Mouse (Mus musculus) stomach, embryonic 16.5 days (tissue): ENCODE measurements around the gene Crb1. TPM values are rescaled to one million over a fixed set of nuclear protein-coding genes. Genes with fewer than 3 reads are reported as not detected.

Source experiments
- ATAC-seq: fragments of 200-750 bp; cut with Nextera tagmentation; 2 replicates; pipeline ENCODE4 v1.8.0; 2017; ENCODE audit warnings: moderate number of reproducible peaks, moderate TSS enrichment; ENCODE audit not compliant: insufficient read depth, low FRiP score
- H3K27ac ChIP-seq: fragments of 300-500 bp; sonication (generic); 2 replicates; pipeline ENCODE4 v1.5.1; 2014; ENCODE audit warnings: low read length
- H3K27me3 ChIP-seq: fragments of 300-500 bp; sonication (generic); 2 replicates; pipeline ENCODE4 v1.6.1; 2014; ENCODE audit warnings: low read length, control low read depth, mixed read lengths; ENCODE audit not compliant: control insufficient read depth, insufficient read depth
- H3K36me3 ChIP-seq: fragments of 300-500 bp; sonication (generic); 2 replicates; pipeline ENCODE4 v1.6.1; 2014; ENCODE audit warnings: low read length; ENCODE audit not compliant: control insufficient read depth, insufficient read depth
- H3K4me1 ChIP-seq: fragments of 300-500 bp; sonication (generic); 2 replicates; pipeline ENCODE4 v1.6.1; 2014; ENCODE audit warnings: low read length, control low read depth, mixed read lengths; ENCODE audit not compliant: control insufficient read depth, insufficient read depth
- H3K4me2 ChIP-seq: fragments of 300-500 bp; sonication (generic); 2 replicates; pipeline ENCODE4 v1.6.1; 2014; ENCODE audit warnings: low read depth, low read length, mixed read lengths
- H3K4me3 ChIP-seq: fragments of 300-500 bp; sonication (generic); replicated peaks from 2 replicates; pipeline ENCODE4 v1.5.1; 2014; ENCODE audit warnings: mild to moderate bottlenecking, low read length
- H3K9ac ChIP-seq: fragments of 300-500 bp; sonication (generic); 2 replicates; pipeline ENCODE4 v1.6.1; 2014; ENCODE audit warnings: low read length
- H3K9me3 ChIP-seq: fragments of 300-500 bp; sonication (generic); replicated peaks from 2 replicates; pipeline ENCODE4 v1.6.1; 2016; ENCODE audit warnings: low read length, control low read depth; ENCODE audit not compliant: control insufficient read depth
- WGBS: fragments of 180-500 bp; shearing (Covaris S2); extraction: QIAGEN DNeasy Blood & Tissue Kit; methylation state at CpG from one replicate; pipeline ENCODE4 v1.1.7; 2014; 5-methylcytosine and 5-hydroxymethylcytosine counted together
- polyA plus RNA-seq: library from polyadenylated mRNA; unstranded; fragments of >200 nt; fragmentation: Nextera tagmentation; extraction: Ambion mirVana; gene quantifications from 2 replicates; pipeline ENCODE4 v1.2.1, GENCODE M21; 2015

Crb1 gene
- polyA plus RNA-seq, 1 experiment from 2014 or later: 0.09 TPM

GRCm38 (mm10) chr1:139346030-139346601 is 30.8 kb downstream of the Crb1 start:
- WGBS: 78% methylated on average over 6 of the region's 6 CpGs
- Histone ChIP-seq H3K4me3 (no peak overlapping the region), H3K9ac (no peak overlapping the region), H3K27me3 (no peaks in the 10 kb centered on the region), H3K4me1 (no peaks in the 10 kb centered on the region), H3K36me3 (no peaks in the 10 kb centered on the region), H3K4me2 (no peak overlapping the region), H3K27ac (no peak overlapping the region), H3K9me3 (no peaks in the 10 kb centered on the region)
- ATAC-seq: no peak

- Histone ChIP-seq H3K36me3 (no peaks in the 10 kb centered on the region), H3K4me2 (no peak overlapping the region), H3K4me1 (no peaks in the 10 kb centered on the region), H3K9me3 (no peaks in the 10 kb centered on the region), H3K4me3 (no peak overlapping the region), H3K27me3 (no peaks in the 10 kb centered on the region), H3K27ac (no peak overlapping the region), H3K9ac (no peak overlapping the region)
- no peak for ATAC-seq
- 0% methylated on average over 1 of the region's 2 CpGs for WGBS
Observed at GRCm38 (mm10) chr1:139340178-139340859, 36.6 kb downstream of the Crb1 start.

GRCm38 (mm10) chr1:139336997-139337396 is 39.9 kb downstream of the Crb1 start:
- WGBS: 66% methylated on average over 2 of the region's 2 CpGs
- Histone ChIP-seq H3K36me3 (no peaks in the 10 kb centered on the region), H3K4me2 (no peak overlapping the region), H3K27me3 (no peaks in the 10 kb centered on the region), H3K4me3 (no peak overlapping the region), H3K9ac (no peak overlapping the region), H3K27ac (no peak overlapping the region), H3K4me1 (no peaks in the 10 kb centered on the region), H3K9me3 (no peaks in the 10 kb centered on the region)
- no peak for ATAC-seq

GRCm38 (mm10) chr1:139328811-139329210 is 48.1 kb downstream of the Crb1 start:
- Histone ChIP-seq H3K4me3 (no peak overlapping the region), H3K36me3 (no peaks in the 10 kb centered on the region), H3K27ac (no peak overlapping the region), H3K27me3 (no peaks in the 10 kb centered on the region), H3K9ac (no peak overlapping the region), H3K4me2 (no peak overlapping the region), H3K4me1 (no peaks in the 10 kb centered on the region), H3K9me3 (no peaks in the 10 kb centered on the region)
- ATAC-seq: no peak
- 81% methylated on average over 1 of the region's 1 CpGs for WGBS

- H3K4me1 ChIP-seq: no peaks in the 10 kb centered on the region
- H3K27me3 ChIP-seq: no peaks in the 10 kb centered on the region
- no peak for ATAC-seq
Observed at GRCm38 (mm10) chr1:139328286-139328685, 48.6 kb downstream of the Crb1 start.

GRCm38 (mm10) chr1:139325378-139325777 is 51.5 kb downstream of the Crb1 start:
- H3K27me3 ChIP-seq: no peaks in the 10 kb centered on the region
- no peak overlapping the region for H3K9ac ChIP-seq
- ATAC-seq: no peak
- no peak overlapping the region for H3K4me3 ChIP-seq
- H3K27ac ChIP-seq: no peak overlapping the region
- H3K9me3 ChIP-seq: no peaks in the 10 kb centered on the region
- H3K4me2 ChIP-seq: no peak overlapping the region
- H3K36me3 ChIP-seq: no peaks in the 10 kb centered on the region
- no peaks in the 10 kb centered on the region for H3K4me1 ChIP-seq
- 69% methylated on average over 2 of the region's 2 CpGs for WGBS

More at GRCm38 (mm10) chr1:139328286-139328685, 48.6 kb downstream of the Crb1 start:
- H3K36me3 ChIP-seq: no peaks in the 10 kb centered on the region
- H3K4me3 ChIP-seq: no peak overlapping the region
- H3K9me3 ChIP-seq: no peaks in the 10 kb centered on the region
- H3K9ac ChIP-seq: no peak overlapping the region
- 77% methylated on average over 5 of the region's 5 CpGs for WGBS
- no peak overlapping the region for H3K27ac ChIP-seq
- no peak overlapping the region for H3K4me2 ChIP-seq

GRCm38 (mm10) chr1:139319798-139320197 is 57.1 kb downstream of the Crb1 start:
- Histone ChIP-seq H3K4me1 (no peaks in the 10 kb centered on the region), H3K9me3 (no peaks in the 10 kb centered on the region), H3K27me3 (no peaks in the 10 kb centered on the region), H3K9ac (no peak overlapping the region), H3K27ac (no peak overlapping the region), H3K36me3 (no peaks in the 10 kb centered on the region), H3K4me2 (no peak overlapping the region), H3K4me3 (no peak overlapping the region)
- no peak for ATAC-seq
- 46% methylated on average over 6 of the region's 6 CpGs for WGBS

GRCm38 (mm10) chr1:139314297-139314874 is 62.5 kb downstream of the Crb1 start:
- H3K9me3 ChIP-seq: no peaks in the 10 kb centered on the region
- H3K9ac ChIP-seq: no peak overlapping the region
- no peak overlapping the region for H3K4me3 ChIP-seq
- no peak for ATAC-seq
- H3K27ac ChIP-seq: no peak overlapping the region
- no peak overlapping the region for H3K4me2 ChIP-seq
- H3K4me1 ChIP-seq: no peaks in the 10 kb centered on the region
- no peaks in the 10 kb centered on the region for H3K27me3 ChIP-seq
- no peaks in the 10 kb centered on the region for H3K36me3 ChIP-seq
- 84% methylated on average over 4 of the region's 4 CpGs for WGBS

GRCm38 (mm10) chr1:139308915-139309314 is 68.0 kb downstream of the Crb1 start:
- no peak overlapping the region for H3K9ac ChIP-seq
- ATAC-seq: no peak
- WGBS: 64% methylated on average over 4 of the region's 4 CpGs
- H3K27ac ChIP-seq: no peak overlapping the region
- no peak overlapping the region for H3K4me3 ChIP-seq
- H3K4me2 ChIP-seq: no peak overlapping the region
- H3K4me1 ChIP-seq: no peaks in the 10 kb centered on the region
- H3K9me3 ChIP-seq: no peaks in the 10 kb centered on the region
- no peaks in the 10 kb centered on the region for H3K36me3 ChIP-seq
- no peaks in the 10 kb centered on the region for H3K27me3 ChIP-seq
